Mouse (Mus musculus): ENCODE measurements at regions not wholly inside any gene's neighbourhood (a gene's known extent, or its start where the extent isn't known, plus 50 kb on each side); places are given as distances from the start of the nearest gene placed in this dataset.

GRCm38 (mm10) chr10:12059728-12060127 is 716.5 kb downstream of the Epm2a start:
- TF ChIP-seq PAX5 (IDR thresholded peaks at IDR 0.05; ENCODE audit: low read length) = no peak
- no peak for TF ChIP-seq RCOR1 (conservative IDR thresholded peaks at IDR 0.05; ENCODE audit: low read depth, low read length)
- TF ChIP-seq MAZ (IDR thresholded peaks at IDR 0.05; ENCODE audit: low read depth, low read length) = no peak
- TF ChIP-seq ELF1 (IDR thresholded peaks at IDR 0.05; ENCODE audit: low read depth, low read length) = no peak
- TF ChIP-seq CTCF (conservative IDR thresholded peaks at IDR 0.05 in 1 of 2, IDR thresholded peaks at IDR 0.05 in 1 of 2; ENCODE audit: low read depth in 2 of 2, low read length in 2 of 2) = no peak
- TF ChIP-seq E2F4 (IDR thresholded peaks at IDR 0.05; ENCODE audit: insufficient replicate concordance, low read depth, low read length) = no peak
- TF ChIP-seq POLR2A (IDR thresholded peaks at IDR 0.05; ENCODE audit: low read depth, low read length) = no peak
- TF ChIP-seq BHLHE40 (IDR thresholded peaks at IDR 0.05; ENCODE audit: low read depth, low read length) = no peak
- TF ChIP-seq ZNF384 (IDR thresholded peaks at IDR 0.05; ENCODE audit: low read depth, low read length) = no peak
- TF ChIP-seq KAT2A (IDR thresholded peaks at IDR 0.05; ENCODE audit: insufficient replicate concordance, low read length) = no peak
- no peak for TF ChIP-seq MXI1 (IDR thresholded peaks at IDR 0.05; ENCODE audit: low read depth, low read length)

Measured in CH12.LX (cell line).